Comparison of ENCODE assay signal across 10 mouse cellular contexts in genomic region chrX:102958917-102959316, GRCm38 (mm10). TPM values are rescaled to one million over a fixed set of nuclear protein-coding genes. Genes with fewer than 3 reads are reported as not detected.
DNase-seq lines count a peak whose midpoint lies in the region; ATAC-seq and TF ChIP-seq lines count a peak whose summit lies in the region.
"Had no signal": no experiment of that assay in that cellular context is flagged by ENCODE, and none has a peak within 500 bp of the region (broad histone marks: within the 10 kb centered on the region; RNA-seq: fewer than 3 reads in every experiment).

No protein-coding gene starts in this region.

- ATAC-seq in inflammation-experienced regulatory T-cells, adult 6 months, result no peak

- no peak overlapping the region for H3K27ac ChIP-seq in left cerebral cortex, adult 2 months
- H3K27ac ChIP-seq: embryonic facial prominence, embryonic 15.5 days had no signal

- peak; percentile 62 for TF ChIP-seq CTCF in left cerebral cortex, adult 2 months (IDR thresholded peaks at IDR 0.05)

- intact Hi-C loops in left cerebral cortex, adult 2 months (cut with DNase I), result loop anchor here (1.0 to 10.0 kb wide), 3 partner anchors 150 to 486 kb away; no protein-coding TSS in a partner anchor
- intact Hi-C loops in left cerebral cortex, postnatal 36 days (cut with DNase I), result loop anchor here (1.0 to 10.0 kb wide), 2 partner anchors 150 to 226 kb away; partner anchors contain the start of gene Nap1l2

- H3K4me3 ChIP-seq in left cerebral cortex, adult 2 months, result no peak overlapping the region
- H3K4me3 ChIP-seq: embryonic facial prominence, embryonic 15.5 days had no signal

- peak; percentile 19 for DNase-seq in adrenal gland, postnatal 10 days
- no peak for DNase-seq in adrenal gland, adult 18-20 months (ENCODE audit: low spot score in 2 of 2)
- peak in 1 of 2 experiments; percentile 21 for DNase-seq in left cerebral cortex, adult 2 months (ENCODE audit: extremely low spot score in 1 of 2, low spot score in 2 of 2)
- no peak for DNase-seq in left cerebral cortex, postnatal 36 days (ENCODE audit: low spot score in 2 of 2)
- DNase-seq in cerebellum, adult 11-12 months, result peak; percentile 3
- DNase-seq in kidney, postnatal 4 days, result peak; percentile 5 to 8
- no peak for DNase-seq in ovary, postnatal 36 days (ENCODE audit: low spot score)

RNA-seq across cellular contexts. Expression of gene 1700018G05Rik, which starts 30.7 kb away (rescaled TPM):
- total RNA-seq in adrenal gland, postnatal 10 days (2021), result not detected
- total RNA-seq in adrenal gland, adult 18-20 months (2021), result 1 to 10 TPM in 1 of 2 experiments, not detected in 1; 9.2 TPM
- total RNA-seq in left cerebral cortex, adult 2 months (2021), result not detected
- total RNA-seq in left cerebral cortex, postnatal 36 days (2021), result not detected
- polyA plus RNA-seq in inflammation-experienced regulatory T-cells, adult 6 months (2017; shearing (Covaris generic)), result not detected
- polyA plus RNA-seq: C2C12; embryonic facial prominence, embryonic 15.5 days had no signal

RNA-seq across cellular contexts. Expression of gene 1700011M02Rik, which starts 50.2 kb away (rescaled TPM):
- not detected for total RNA-seq in adrenal gland, postnatal 10 days (2021)
- not detected for total RNA-seq in adrenal gland, adult 18-20 months (2021)
- total RNA-seq in left cerebral cortex, adult 2 months (2021), result not detected
- not detected for total RNA-seq in left cerebral cortex, postnatal 36 days (2021)
- not detected for polyA plus RNA-seq in inflammation-experienced regulatory T-cells, adult 6 months (2017; shearing (Covaris generic))
- polyA plus RNA-seq: C2C12; embryonic facial prominence, embryonic 15.5 days had no signal

RNA-seq across cellular contexts. Expression of gene Dmrtc1a, which starts 50.4 kb away (rescaled TPM):
- total RNA-seq in adrenal gland, postnatal 10 days (2021), result under 1 TPM in 1 of 2 experiments, not detected in 1; 0.30 TPM
- total RNA-seq in adrenal gland, adult 18-20 months (2021), result 1 to 10 TPM in 1 of 2 experiments, under 1 TPM in 1; 0.50 to 4.5 TPM
- total RNA-seq in left cerebral cortex, adult 2 months (2021), result 1 to 10 TPM; 5.4 to 6.2 TPM
- total RNA-seq in left cerebral cortex, postnatal 36 days (2021), result 1 to 10 TPM; 5.5 to 7.0 TPM
- not detected for polyA plus RNA-seq in inflammation-experienced regulatory T-cells, adult 6 months (2017; shearing (Covaris generic))
- polyA plus RNA-seq: C2C12 had no signal

Comparison
In these comparisons a context has a peak if more than half of its experiments do, and no peak if none do; other contexts are left out.
1. DNase-seq: peak in adrenal gland, postnatal 10 days (single experiment), cerebellum, adult 11-12 months (single experiment) and kidney, postnatal 4 days (2 of 2); none in adrenal gland, adult 18-20 months (0 of 2), left cerebral cortex, postnatal 36 days (0 of 2) and ovary, postnatal 36 days (single experiment).